Mouse (Mus musculus) limb, embryonic 15.5 days (tissue): ENCODE data around the gene Fth1. TPM values are rescaled to one million over a fixed set of nuclear protein-coding genes. Genes with fewer than 3 reads are reported as not detected.

Source experiments
- ATAC-seq: fragments of 200-750 bp; cut with Nextera tagmentation; 2 replicates; pipeline ENCODE4 v1.8.0; 2017; ENCODE audit warnings: low read depth, moderate TSS enrichment; ENCODE audit not compliant: insufficient number of reproducible peaks, low FRiP score, low TSS enrichment
- H3K27ac ChIP-seq: fragments of 300-500 bp; sonication (generic); 2 replicates; pipeline ENCODE4 v1.5.1; 2015; ENCODE audit warnings: moderate library complexity, mild to moderate bottlenecking, inconsistent platforms
- H3K27me3 ChIP-seq: fragments of 300-500 bp; sonication (generic); 2 replicates; pipeline ENCODE4 v1.6.1; 2015; ENCODE audit warnings: inconsistent platforms
- H3K36me3 ChIP-seq: fragments of 300-500 bp; sonication (generic); 2 replicates; pipeline ENCODE4 v1.6.1; 2015; ENCODE audit warnings: inconsistent platforms
- H3K4me1 ChIP-seq: fragments of 300-500 bp; sonication (generic); 2 replicates; pipeline ENCODE4 v1.6.1; 2015; ENCODE audit warnings: inconsistent platforms
- H3K4me2 ChIP-seq: fragments of 300-500 bp; sonication (generic); 2 replicates; pipeline ENCODE4 v1.6.1; 2015; ENCODE audit warnings: mild to moderate bottlenecking, inconsistent platforms
- H3K4me3 ChIP-seq: fragments of 300-500 bp; sonication (generic); 2 replicates; pipeline ENCODE4 v1.5.1; 2015; ENCODE audit warnings: mild to moderate bottlenecking, inconsistent platforms
- H3K9ac ChIP-seq: fragments of 300-500 bp; sonication (generic); 2 replicates; pipeline ENCODE4 v1.6.1; 2015; ENCODE audit warnings: inconsistent platforms
- H3K9me3 ChIP-seq: fragments of 300-500 bp; sonication (generic); 2 replicates; pipeline ENCODE4 v1.6.1; 2016; ENCODE audit warnings: inconsistent platforms
- WGBS: fragments of 180-500 bp; shearing (Covaris S2); methylation state at CpG from one replicate; pipeline ENCODE4 v1.1.7; 2015; 5-methylcytosine and 5-hydroxymethylcytosine counted together
- polyA plus RNA-seq: library from polyadenylated mRNA; unstranded; fragments of >200 nt; fragmentation: Nextera tagmentation; extraction: Ambion mirVana; gene quantifications from 2 replicates; pipeline ENCODE4 v1.2.1, GENCODE M21; 2015

Fth1 gene
- polyA plus RNA-seq, 1 experiment from 2014 or later = 1,462 TPM

DNA sequence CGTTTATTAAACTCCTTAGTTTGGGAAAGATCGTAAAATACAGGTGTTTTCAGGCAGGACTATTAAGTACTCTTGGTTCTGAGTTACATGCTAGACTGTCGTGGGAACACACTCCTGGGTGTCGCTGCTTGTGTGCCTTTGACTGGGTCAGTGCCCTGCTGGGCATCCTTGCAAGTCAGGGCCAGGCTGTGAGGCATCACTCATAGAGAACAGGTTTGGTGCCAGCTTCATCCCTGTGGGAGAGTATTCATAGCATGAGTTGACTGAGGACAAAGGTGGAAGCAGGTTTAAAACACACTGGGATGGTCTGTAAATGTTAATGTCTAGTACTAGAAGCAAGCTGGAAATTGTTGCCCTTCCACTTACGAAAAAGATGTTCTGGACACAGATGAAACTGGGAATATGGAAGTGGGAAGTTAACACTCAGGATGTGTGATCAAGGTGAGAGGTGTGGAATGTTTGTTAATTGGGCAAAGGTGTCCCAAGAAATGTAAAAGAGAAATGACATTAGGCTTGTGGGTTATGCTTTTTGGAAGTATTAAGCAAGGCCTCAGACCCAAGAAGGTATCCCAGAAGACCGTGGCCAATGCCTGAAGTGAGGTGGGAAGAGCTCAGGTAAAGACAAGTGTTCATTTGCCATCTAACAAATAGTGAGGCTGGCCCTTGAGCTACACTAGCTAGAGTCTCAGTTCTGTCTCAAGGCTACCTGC is 4.9 kb downstream of the Fth1 start:
- H3K4me2 ChIP-seq = no peak overlapping the region
- peaks cover 24% of the 10 kb centered on the region for H3K36me3 ChIP-seq
- no peak overlapping the region for H3K4me3 ChIP-seq
- H3K4me1 ChIP-seq = peaks cover 26% of the 10 kb centered on the region
- H3K27me3 ChIP-seq = no peaks in the 10 kb centered on the region
- no peak overlapping the region for H3K27ac ChIP-seq
- H3K9ac ChIP-seq = no peak overlapping the region
- no peak for ATAC-seq
- no peaks in the 10 kb centered on the region for H3K9me3 ChIP-seq
- WGBS = 82% methylated on average over 6 of the region's 6 CpGs

DNA sequence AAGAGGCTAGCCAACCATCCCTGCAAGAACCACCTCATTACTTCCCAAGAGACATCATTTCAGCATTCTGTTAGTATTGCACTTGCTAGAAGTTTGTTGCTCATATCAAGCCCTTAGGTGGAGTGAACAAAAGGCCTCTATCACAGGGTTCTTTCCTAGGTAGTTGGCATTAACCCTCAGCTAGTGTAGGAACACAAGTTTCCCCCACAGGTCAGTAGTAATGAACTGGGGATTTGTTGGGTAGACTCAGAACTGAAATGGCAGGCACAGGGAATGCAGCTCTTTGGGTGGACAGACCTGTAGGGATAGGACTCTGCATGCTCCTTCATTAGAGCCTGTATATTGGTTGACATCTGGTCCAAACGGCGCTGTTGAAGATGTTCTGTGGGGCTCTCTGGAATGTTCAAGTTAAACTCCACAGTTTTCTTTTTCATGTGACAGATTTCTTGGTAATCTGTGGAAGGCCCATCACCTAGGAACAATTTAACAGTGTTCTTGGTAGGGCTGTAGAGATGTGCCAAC is 5.6 kb downstream of the Fth1 start:
- no peaks in the 10 kb centered on the region for H3K27me3 ChIP-seq
- H3K4me2 ChIP-seq = no peak overlapping the region
- peaks cover 26% of the 10 kb centered on the region for H3K4me1 ChIP-seq
- H3K4me3 ChIP-seq = no peak overlapping the region
- ATAC-seq = no peak
- no peak overlapping the region for H3K9ac ChIP-seq
- no peaks in the 10 kb centered on the region for H3K9me3 ChIP-seq
- 82% methylated on average over 2 of the region's 2 CpGs for WGBS
- no peak overlapping the region for H3K27ac ChIP-seq
- H3K36me3 ChIP-seq = peaks cover 24% of the 10 kb centered on the region

- Histone ChIP-seq H3K27me3 (no peaks in the 10 kb centered on the region), H3K4me2 (no peak overlapping the region), H3K9me3 (no peaks in the 10 kb centered on the region), H3K9ac (no peak overlapping the region), H3K4me3 (no peak overlapping the region), H3K36me3 (peaks cover 24% of the 10 kb centered on the region), H3K27ac (peak overlapping the region; percentile 34), H3K4me1 (peaks cover 18% of the 10 kb centered on the region)
- no peak for ATAC-seq
- WGBS = 23% methylated on average over 6 of the region's 6 CpGs
Measured at GRCm38 (mm10) chr19:9987192-9987591, 6.8 kb downstream of the Fth1 start.

GRCm38 (mm10) chr19:9987593-9987992 is 7.2 kb downstream of the Fth1 start:
- H3K4me3 ChIP-seq = no peak overlapping the region
- no peak for ATAC-seq
- peaks cover 24% of the 10 kb centered on the region for H3K36me3 ChIP-seq
- peak overlapping the region; percentile 34 for H3K27ac ChIP-seq
- peaks cover 20% of the 10 kb centered on the region for H3K4me1 ChIP-seq
- H3K4me2 ChIP-seq = no peak overlapping the region
- no peaks in the 10 kb centered on the region for H3K27me3 ChIP-seq
- H3K9ac ChIP-seq = no peak overlapping the region
- H3K9me3 ChIP-seq = no peaks in the 10 kb centered on the region

- Histone ChIP-seq H3K27ac (no peak overlapping the region), H3K27me3 (no peaks in the 10 kb centered on the region), H3K36me3 (peaks cover 20% of the 10 kb centered on the region), H3K4me2 (no peak overlapping the region), H3K9ac (no peak overlapping the region), H3K9me3 (no peaks in the 10 kb centered on the region), H3K4me3 (no peak overlapping the region), H3K4me1 (peaks cover 16% of the 10 kb centered on the region)
- no peak for ATAC-seq
- WGBS = 65% methylated on average over 17 of the region's 17 CpGs
Measured at GRCm38 (mm10) chr19:9989171-9989883, 8.9 kb downstream of the Fth1 start.

DNA sequence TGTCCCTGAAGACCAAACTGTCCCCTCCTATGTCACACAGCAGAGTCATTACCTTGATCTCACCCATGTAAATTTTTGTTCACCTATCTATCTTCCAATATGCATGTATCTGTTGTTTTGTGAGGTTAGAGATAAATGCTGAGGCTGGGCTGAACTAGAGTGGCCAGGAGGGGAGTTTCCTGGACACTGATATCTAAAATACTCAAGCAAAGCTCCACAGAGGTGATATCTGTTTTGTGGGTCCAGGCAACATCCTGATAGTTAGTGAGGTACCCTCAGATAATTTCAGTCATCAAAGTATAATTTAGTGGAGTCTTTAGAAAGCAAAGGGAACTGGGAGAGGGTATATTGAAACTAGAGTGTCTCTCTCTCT is 9.5 kb downstream of the Fth1 start:
- Histone ChIP-seq H3K4me3 (no peak overlapping the region), H3K9ac (no peak overlapping the region), H3K9me3 (no peaks in the 10 kb centered on the region), H3K4me1 (peaks cover 16% of the 10 kb centered on the region), H3K4me2 (no peak overlapping the region), H3K27me3 (no peaks in the 10 kb centered on the region), H3K27ac (no peak overlapping the region), H3K36me3 (peaks cover 14% of the 10 kb centered on the region)
- no peak for ATAC-seq

DNA sequence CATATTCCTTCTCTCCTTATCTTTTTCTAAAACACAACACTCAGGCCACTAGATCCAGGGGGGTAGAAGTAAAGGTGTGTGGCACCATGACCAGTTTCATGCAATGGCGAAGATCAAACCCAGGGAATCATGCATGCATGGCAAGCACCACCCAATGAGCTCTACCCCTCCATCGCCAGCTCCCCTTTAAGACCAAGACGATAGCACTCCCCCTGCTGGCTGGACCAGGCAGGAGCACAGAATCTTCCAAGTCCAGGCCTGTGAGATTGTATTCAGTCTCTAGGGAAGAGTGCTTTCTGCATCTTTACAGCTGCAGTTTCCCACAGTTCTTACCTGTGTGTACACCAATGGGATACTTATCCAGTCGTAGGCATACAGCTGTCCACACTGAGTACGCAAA is 10.9 kb downstream of the Fth1 start:
- ATAC-seq = no peak

GRCm38 (mm10) chr19:9992011-9992958 is 11.9 kb downstream of the Fth1 start:
- Histone ChIP-seq H3K9ac (peak overlapping the region; percentile 15; the same call in 1 of the 2 replicates), H3K27me3 (no peaks in the 10 kb centered on the region), H3K4me2 (peak overlapping the region; percentile 44), H3K4me1 (peaks cover 13% of the 10 kb centered on the region), H3K9me3 (no peaks in the 10 kb centered on the region), H3K4me3 (peak overlapping the region; percentile 32), H3K27ac (no peak overlapping the region), H3K36me3 (no peaks in the 10 kb centered on the region)
- ATAC-seq = no peak
- WGBS = 47% methylated on average over 26 of the region's 26 CpGs

More for the DNA sequence above, 10.9 kb downstream of the Fth1 start:
- Histone ChIP-seq H3K27me3 (no peaks in the 10 kb centered on the region), H3K4me2 (no peak overlapping the region), H3K9ac (no peak overlapping the region), H3K4me1 (peaks cover 16% of the 10 kb centered on the region), H3K27ac (no peak overlapping the region), H3K4me3 (no peak overlapping the region), H3K36me3 (peaks cover under 1% of the 10 kb centered on the region; the same call in 1 of the 2 replicates), H3K9me3 (no peaks in the 10 kb centered on the region)
- 26% methylated on average over 5 of the region's 5 CpGs for WGBS

GRCm38 (mm10) chr19:9993036-9993656 is 12.7 kb downstream of the Fth1 start:
- H3K9ac ChIP-seq = peak overlapping the region; percentile 15; the same call in 1 of the 2 replicates

DNA sequence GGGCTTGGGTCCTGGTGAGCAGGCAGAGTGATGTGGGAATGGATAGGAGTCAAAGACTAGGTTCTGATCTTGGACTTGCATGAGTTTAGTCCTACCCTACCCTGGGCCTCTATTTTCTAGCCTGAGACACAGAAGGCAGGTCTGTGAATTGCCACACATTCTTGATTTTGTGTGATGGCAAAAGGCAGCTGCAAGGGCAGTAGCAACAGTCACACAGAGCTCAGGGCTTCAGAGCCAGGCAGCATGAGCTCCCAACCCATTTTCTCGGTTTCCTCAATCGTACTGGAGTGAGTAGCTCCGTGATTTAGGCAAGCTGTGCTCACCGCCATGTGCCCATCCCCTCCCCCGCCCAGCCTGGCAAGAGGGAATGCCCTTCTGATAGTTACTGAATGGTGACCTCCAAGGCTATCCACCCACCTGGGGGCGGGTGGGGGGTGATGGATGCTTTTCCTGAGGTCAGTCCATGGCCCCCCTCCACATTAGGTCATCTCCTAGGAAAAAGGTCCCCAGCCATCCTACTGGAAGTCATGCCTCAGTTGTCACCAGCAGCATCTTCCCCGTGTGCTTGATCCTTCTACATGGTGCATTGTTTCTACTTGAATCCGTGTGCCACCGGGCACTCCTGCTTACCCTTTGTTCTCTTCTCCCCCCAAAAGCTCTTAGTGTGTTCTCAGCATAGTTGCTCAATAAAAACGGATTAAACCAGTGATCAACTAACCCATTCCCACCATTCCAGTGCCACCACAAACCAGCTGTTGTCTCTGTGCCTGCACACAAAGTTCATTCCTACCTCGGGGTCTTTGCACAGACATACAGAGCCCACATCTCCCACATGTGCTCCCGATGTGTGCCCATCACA is 17.0 kb downstream of the Fth1 start:
- 74% methylated on average over 12 of the region's 12 CpGs for WGBS
- peaks cover 8% of the 10 kb centered on the region for H3K4me1 ChIP-seq
- no peaks in the 10 kb centered on the region for H3K36me3 ChIP-seq
- H3K9ac ChIP-seq = no peak overlapping the region
- ATAC-seq = no peak
- H3K27ac ChIP-seq = no peak overlapping the region
- H3K4me2 ChIP-seq = no peak overlapping the region
- no peak overlapping the region for H3K4me3 ChIP-seq
- no peaks in the 10 kb centered on the region for H3K27me3 ChIP-seq
- H3K9me3 ChIP-seq = no peaks in the 10 kb centered on the region

More at GRCm38 (mm10) chr19:9993036-9993656, 12.7 kb downstream of the Fth1 start:
- Histone ChIP-seq H3K4me2 (peak overlapping the region; percentile 44), H3K4me1 (peaks cover 9% of the 10 kb centered on the region), H3K27me3 (no peaks in the 10 kb centered on the region), H3K27ac (no peak overlapping the region), H3K9me3 (no peaks in the 10 kb centered on the region), H3K36me3 (no peaks in the 10 kb centered on the region), H3K4me3 (peak overlapping the region; percentile 32)
- WGBS = 9% methylated on average over 17 of the region's 17 CpGs
- ATAC-seq = peak; percentile 75

GRCm38 (mm10) chr19:9998063-9998416 is 17.6 kb downstream of the Fth1 start:
- peaks cover 2% of the 10 kb centered on the region for H3K4me1 ChIP-seq
- H3K27me3 ChIP-seq = no peaks in the 10 kb centered on the region
- H3K9me3 ChIP-seq = no peaks in the 10 kb centered on the region
- 69% methylated on average over 2 of the region's 2 CpGs for WGBS
- H3K9ac ChIP-seq = no peak overlapping the region
- H3K4me2 ChIP-seq = no peak overlapping the region
- ATAC-seq = no peak
- H3K4me3 ChIP-seq = no peak overlapping the region
- H3K27ac ChIP-seq = no peak overlapping the region
- no peaks in the 10 kb centered on the region for H3K36me3 ChIP-seq
